Mouse (Mus musculus) liver, adult 2 months (tissue): ENCODE measurements around the gene Lzts2. TPM values are rescaled to one million over a fixed set of nuclear protein-coding genes. Genes with fewer than 3 reads are reported as not detected.

Experiments
- DNase-seq: peaks from one replicate; pipeline ENCODE4 v3.0.0-alpha.2; 2011; ENCODE audit warnings: low read depth, low spot score; ENCODE audit errors: extremely low read depth
- H3K27ac ChIP-seq: fragments of 200-500 bp; replicated peaks from 2 replicates; pipeline ENCODE4 v1.5.1; 2012; ENCODE audit warnings: low read depth, mild to moderate bottlenecking, control low read depth, inconsistent platforms, low read length; ENCODE audit not compliant: insufficient read depth
- H3K27me3 ChIP-seq: fragments of 200-500 bp; 2 replicates; pipeline ENCODE4 v1.6.1; 2012; ENCODE audit warnings: mild to moderate bottlenecking, moderate library complexity, low read length, inconsistent platforms; ENCODE audit not compliant: control insufficient read depth, insufficient read depth
- H3K36me3 ChIP-seq: fragments of 200-500 bp; 2 replicates; pipeline ENCODE4 v1.6.1; 2012; ENCODE audit warnings: low read length, inconsistent platforms; ENCODE audit not compliant: control insufficient read depth, insufficient read depth
- H3K4me1 ChIP-seq: fragments of 200-500 bp; 2 replicates; pipeline ENCODE4 v1.6.1; 2011; ENCODE audit warnings: low read length; ENCODE audit not compliant: control insufficient read depth, insufficient read depth
- H3K4me3 ChIP-seq: fragments of 200-500 bp; 2 replicates; pipeline ENCODE4 v1.5.1; 2011; ENCODE audit warnings: low read depth, mild to moderate bottlenecking, control low read depth, low read length, moderate library complexity; ENCODE audit not compliant: insufficient read depth
- H3K79me2 ChIP-seq: fragments of 200-500 bp; 2 replicates; pipeline ENCODE4 v1.6.1; 2012; ENCODE audit warnings: inconsistent platforms, mild to moderate bottlenecking, low read length, moderate library complexity; ENCODE audit not compliant: control insufficient read depth, insufficient read depth
- H3K9ac ChIP-seq: fragments of 200-500 bp; 2 replicates; pipeline ENCODE4 v1.6.1; 2012; ENCODE audit warnings: low read depth, mild to moderate bottlenecking, control low read depth, inconsistent platforms, low read length
- CTCF ChIP-seq: fragments of 200-500 bp; IDR thresholded peaks from 2 replicates; pipeline ENCODE4 v1.5.1; 2011; ENCODE audit warnings: low read depth, low read length, control low read depth
- POLR2A ChIP-seq: fragments of 200-500 bp; IDR thresholded peaks from 2 replicates; pipeline ENCODE4 v1.6.1; 2011; ENCODE audit warnings: low read length, control low read depth; ENCODE audit not compliant: insufficient read depth; ENCODE audit errors: extremely low read depth
- WGBS: fragments of 180-500 bp; shearing (Covaris S2); methylation state at CpG from one replicate; pipeline ENCODE4 v1.1.7; 2018; 5-methylcytosine and 5-hydroxymethylcytosine counted together
- polyA plus RNA-seq: library from polyadenylated mRNA; depleted of rRNA; stranded (reverse); fragments of >200 nt; gene quantifications from 2 replicates; pipeline ENCODE4 v1.2.3, GENCODE M21; 2012
- total RNA-seq: library from RNA; depleted of rRNA; stranded (reverse); fragments of >200 nt; gene quantifications from 2 replicates; pipeline ENCODE4 v1.2.3, GENCODE M21; 2014

Gene Lzts2
- total and polyA plus RNA-seq, 2 experiments = 3.4 to 14.3 TPM

DNA sequence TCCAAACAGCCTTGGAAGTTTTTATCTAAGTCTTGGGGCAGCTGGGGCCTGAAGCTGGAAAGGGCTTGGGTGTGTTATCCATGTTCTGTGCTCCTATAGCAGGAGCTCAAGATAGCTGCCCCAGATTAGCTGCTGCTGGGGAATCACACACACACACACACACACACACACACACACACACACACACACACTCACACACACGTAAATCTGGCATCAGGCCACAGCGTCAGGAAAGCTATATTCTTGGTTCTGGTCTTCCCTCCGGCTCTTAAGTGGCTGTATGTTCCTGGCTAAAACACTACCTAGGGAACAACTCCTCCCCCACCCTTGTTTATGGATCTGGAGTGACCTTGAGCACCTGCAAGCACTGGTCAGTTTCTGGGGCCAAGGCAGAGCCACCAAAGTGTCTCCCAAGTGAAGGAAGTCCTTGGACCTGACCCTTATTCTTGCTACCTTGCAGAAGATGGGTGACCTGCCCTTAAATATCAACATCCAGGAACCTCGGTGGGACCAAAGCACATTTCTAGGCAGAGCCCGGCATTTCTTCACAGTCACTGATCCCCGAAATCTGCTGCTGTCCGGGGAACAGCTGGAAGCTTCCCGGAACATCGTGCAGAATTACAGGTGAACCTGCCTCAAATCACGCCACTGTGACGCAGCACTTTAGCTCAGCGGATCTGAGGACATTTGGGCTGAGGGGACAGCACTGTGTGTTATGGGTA is 34.6 kb downstream of the Lzts2 start:
- DNase-seq = no peak
- no peak for TF ChIP-seq CTCF
- TF ChIP-seq POLR2A = no peak
- Histone ChIP-seq H3K27me3 (peaks cover 3% of the 10 kb centered on the region; the same call in 1 of the 2 replicates), H3K4me3 (no peak overlapping the region), H3K27ac (no peak overlapping the region), H3K36me3 (no peaks in the 10 kb centered on the region), H3K9ac (no peak overlapping the region), H3K4me1 (peaks cover 8% of the 10 kb centered on the region), H3K79me2 (no peaks in the 10 kb centered on the region)
- 75% methylated on average over 12 of the region's 12 CpGs for WGBS

DNA sequence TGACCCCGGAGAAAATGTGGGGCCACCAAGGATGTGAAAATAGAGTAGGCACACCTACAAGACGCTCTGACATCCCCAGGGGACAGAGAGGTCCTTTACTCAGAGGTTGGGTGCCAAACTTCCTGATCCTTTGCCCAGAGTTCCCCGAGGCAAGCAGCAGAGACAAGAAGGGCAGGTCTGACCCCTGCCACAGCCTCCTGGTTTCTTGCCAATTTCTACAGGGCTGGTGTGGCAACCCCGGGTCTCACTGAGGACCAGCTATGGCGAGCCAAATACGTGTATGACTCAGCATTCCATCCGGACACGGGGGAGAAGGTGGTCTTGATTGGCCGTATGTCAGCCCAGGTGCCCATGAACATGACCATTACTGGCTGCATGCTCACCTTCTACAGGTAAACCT is 35.3 kb downstream of the Lzts2 start:
- no peak overlapping the region for H3K4me3 ChIP-seq
- no peak overlapping the region for H3K9ac ChIP-seq
- H3K79me2 ChIP-seq = no peaks in the 10 kb centered on the region
- H3K27me3 ChIP-seq = peaks cover 3% of the 10 kb centered on the region; the same call in 1 of the 2 replicates
- 58% methylated on average over 9 of the region's 9 CpGs for WGBS
- no peaks in the 10 kb centered on the region for H3K36me3 ChIP-seq
- DNase-seq = no peak
- H3K27ac ChIP-seq = no peak overlapping the region
- TF ChIP-seq POLR2A (no peak), CTCF (no peak)
- H3K4me1 ChIP-seq = peaks cover 8% of the 10 kb centered on the region

DNA sequence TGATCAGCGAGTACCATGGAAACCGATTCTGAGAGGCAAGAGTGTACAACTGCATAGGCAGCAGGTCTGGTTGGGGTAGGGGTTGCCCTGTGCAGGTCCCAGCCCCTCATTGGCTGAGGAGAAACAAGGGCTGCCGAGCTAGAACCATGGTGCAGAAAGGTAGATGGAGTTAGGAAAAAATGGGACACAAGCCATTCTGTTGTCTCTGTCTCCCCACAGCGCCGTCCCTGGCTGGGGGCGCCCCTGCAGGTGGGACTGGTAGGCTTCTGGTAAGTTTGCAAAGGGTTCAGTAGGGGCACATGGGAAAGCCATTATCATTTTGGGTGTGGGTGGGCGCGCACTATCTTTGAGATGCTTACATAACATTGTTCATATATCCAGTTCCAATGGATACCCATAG is 39.2 kb downstream of the Lzts2 start:
- Histone ChIP-seq H3K36me3 (no peaks in the 10 kb centered on the region), H3K9ac (no peak overlapping the region), H3K4me3 (no peak overlapping the region), H3K27me3 (no peaks in the 10 kb centered on the region), H3K79me2 (no peaks in the 10 kb centered on the region), H3K27ac (no peak overlapping the region), H3K4me1 (no peaks in the 10 kb centered on the region; the same call in 1 of the 2 replicates)
- WGBS = 87% methylated on average over 8 of the region's 8 CpGs
- no peak for TF ChIP-seq CTCF
- no peak for TF ChIP-seq POLR2A
- no peak for DNase-seq

- no peaks in the 10 kb centered on the region for H3K79me2 ChIP-seq
- no peaks in the 10 kb centered on the region for H3K36me3 ChIP-seq
- no peak for DNase-seq
- no peak overlapping the region for H3K4me3 ChIP-seq
- peaks cover 2% of the 10 kb centered on the region; the same call in 1 of the 2 replicates for H3K4me1 ChIP-seq
- H3K27ac ChIP-seq = no peak overlapping the region
- H3K27me3 ChIP-seq = no peaks in the 10 kb centered on the region
- TF ChIP-seq POLR2A (no peak), CTCF (no peak)
- 88% methylated on average over 6 of the region's 6 CpGs for WGBS
- H3K9ac ChIP-seq = no peak overlapping the region
These were observed 40.9 kb downstream of the Lzts2 start for GRCm38 (mm10) chr19:45054892-45055690.

GRCm38 (mm10) chr19:45056364-45056763 is 42.1 kb downstream of the Lzts2 start:
- Histone ChIP-seq H3K4me1 (peaks cover 2% of the 10 kb centered on the region; the same call in 1 of the 2 replicates), H3K27me3 (no peaks in the 10 kb centered on the region), H3K79me2 (no peaks in the 10 kb centered on the region), H3K9ac (no peak overlapping the region), H3K27ac (no peak overlapping the region), H3K36me3 (no peaks in the 10 kb centered on the region), H3K4me3 (no peak overlapping the region)
- peak; percentile 30 for DNase-seq
- peak; percentile 26; the same call in 1 of the 2 replicates for TF ChIP-seq CTCF
- no peak for TF ChIP-seq POLR2A
- 54% methylated on average over 4 of the region's 4 CpGs for WGBS
